Mouse (Mus musculus): Measurements from ENCODE around the gene Aoc2.

DNA sequence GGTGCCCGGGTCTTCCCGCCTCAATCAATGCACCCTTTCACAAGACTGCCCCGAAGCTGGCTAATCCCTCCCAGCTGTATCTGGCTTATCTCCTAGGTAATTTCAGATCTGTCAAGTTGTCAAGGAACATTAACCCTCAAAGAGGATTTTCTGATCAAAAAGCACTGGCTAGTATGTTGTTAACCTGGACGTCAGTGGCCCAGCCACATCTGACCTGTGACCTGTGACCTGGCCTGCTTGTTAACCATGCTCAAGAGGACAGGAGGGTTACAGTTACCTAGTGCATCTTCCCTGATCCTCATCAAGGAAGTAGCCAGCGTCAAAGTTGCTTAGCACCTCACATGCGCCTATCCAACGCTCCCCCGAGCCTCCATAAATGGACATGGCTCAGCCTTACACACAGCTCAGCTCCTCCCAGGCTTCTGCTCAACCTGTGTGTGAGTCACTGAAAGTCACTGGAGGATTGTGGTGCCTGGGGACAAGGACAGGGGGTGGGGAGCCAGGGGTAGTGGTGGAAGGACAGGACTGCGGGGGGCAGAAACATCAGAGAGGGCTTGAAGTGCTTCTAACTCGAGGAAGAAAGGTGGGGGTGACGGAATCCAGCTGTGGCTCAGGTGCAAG lies 26.3 kb downstream of the Aoc2 start:
- TF ChIP-seq POLR2A (IDR thresholded peaks at IDR 0.05; ENCODE audit: insufficient read depth, low read depth, low read length): no peak
- TF ChIP-seq EP300 (IDR thresholded peaks at IDR 0.05; ENCODE audit: insufficient read depth, low read depth, low read length): no peak
- TF ChIP-seq CTCF (IDR thresholded peaks at IDR 0.05): no peak

Data from heart, adult 2 months (tissue).